Mouse (Mus musculus) myocyte (in vitro differentiated cells): ENCODE measurements at regions not wholly inside any gene's neighbourhood (a gene's known extent, or its start where the extent isn't known, plus 50 kb on each side); places are given as distances from the start of the nearest gene placed in this dataset.

Experiments
- H3K27me3 ChIP-seq: one replicate; pipeline ENCODE4 v1.6.1; 2011; ENCODE audit not compliant: control insufficient read depth, insufficient read depth, insufficient read length
- H3K36me3 ChIP-seq: one replicate; pipeline ENCODE4 v1.6.1; 2011; ENCODE audit not compliant: control insufficient read depth, insufficient read depth
- H3K4me2 ChIP-seq: one replicate; pipeline ENCODE4 v1.6.1; 2011; ENCODE audit warnings: low read depth, control low read depth
- H3K4me3 ChIP-seq: one replicate; pipeline ENCODE4 v1.5.1; 2011; ENCODE audit warnings: mild to moderate bottlenecking, control low read depth, moderate library complexity
- H3K79me2 ChIP-seq: one replicate; pipeline ENCODE4 v1.6.1; 2011; ENCODE audit not compliant: control insufficient read depth, insufficient read depth
- H3ac ChIP-seq: one replicate; pipeline ENCODE4 v1.6.1; 2011; ENCODE audit not compliant: control insufficient read depth, insufficient read length
- CEBPB ChIP-seq: IDR thresholded peaks from 2 replicates; pipeline ENCODE4 v1.6.1; 2011; ENCODE audit warnings: mild to moderate bottlenecking, moderate library complexity; ENCODE audit not compliant: poor library complexity, insufficient read depth, severe bottlenecking
- E2F4 ChIP-seq: IDR thresholded peaks from one replicate; pipeline ENCODE4 v1.6.1; 2011; ENCODE audit warnings: mild to moderate bottlenecking, control low read depth, moderate library complexity; ENCODE audit not compliant: insufficient read depth
- MAX ChIP-seq: IDR thresholded peaks from one replicate; pipeline ENCODE4 v1.6.1; 2011; ENCODE audit warnings: low read depth, mild to moderate bottlenecking, control low read depth
- MYOD1 ChIP-seq, 3 experiments: IDR thresholded peaks; one replicate each; pipeline ENCODE4 v1.6.1; 2011; ENCODE audit warnings: control low read depth in 2 of 3, low read depth in 2 of 3, mild to moderate bottlenecking in 2 of 3, moderate library complexity in 1 of 3; ENCODE audit not compliant: insufficient read length in 2 of 3, control insufficient read depth in 1 of 3
- MYOG ChIP-seq, 3 experiments: IDR thresholded peaks; one replicate each; pipeline ENCODE4 v1.6.1; 2011; ENCODE audit warnings: control low read depth in 2 of 3, low read depth in 2 of 3, mild to moderate bottlenecking in 2 of 3; ENCODE audit not compliant: insufficient read length in 2 of 3, control insufficient read depth in 1 of 3, insufficient read depth in 1 of 3
- POLR2A ChIP-seq: IDR thresholded peaks from one replicate; pipeline ENCODE4 v1.6.1; 2011; ENCODE audit warnings: low read depth, mild to moderate bottlenecking, control low read depth, moderate library complexity; ENCODE audit not compliant: insufficient read length
- POLR2AphosphoS2 ChIP-seq: IDR thresholded peaks from one replicate; pipeline ENCODE4 v1.6.1; 2011; ENCODE audit warnings: low read depth, control low read depth; ENCODE audit not compliant: insufficient read length
- REST ChIP-seq: IDR thresholded peaks from one replicate; pipeline ENCODE4 v1.6.1; 2011; ENCODE audit warnings: mild to moderate bottlenecking, control low read depth, moderate library complexity; ENCODE audit not compliant: insufficient read depth, insufficient read length
- SRF ChIP-seq: IDR thresholded peaks from one replicate; pipeline ENCODE4 v1.6.1; 2011; ENCODE audit warnings: low read depth; ENCODE audit not compliant: control insufficient read depth, insufficient read length
- TCF12 ChIP-seq: IDR thresholded peaks from one replicate; pipeline ENCODE4 v1.6.1; 2011; ENCODE audit warnings: mild to moderate bottlenecking, control low read depth; ENCODE audit not compliant: poor library complexity, insufficient read depth, severe bottlenecking
- TCF3 ChIP-seq: IDR thresholded peaks from one replicate; pipeline ENCODE4 v1.6.1; 2011; ENCODE audit warnings: low read depth, control low read depth; ENCODE audit not compliant: insufficient read length
- USF1 ChIP-seq: IDR thresholded peaks from one replicate; pipeline ENCODE4 v1.6.1; 2011; ENCODE audit warnings: low read depth, mild to moderate bottlenecking, control low read depth, moderate library complexity

- no peaks in the 10 kb centered on the region for H3K27me3 ChIP-seq
- no peak overlapping the region for H3ac ChIP-seq
- H3K4me2 ChIP-seq: no peak overlapping the region
- no peaks in the 10 kb centered on the region for H3K36me3 ChIP-seq
- H3K79me2 ChIP-seq: no peaks in the 10 kb centered on the region
- no peak overlapping the region for H3K4me3 ChIP-seq
- TF ChIP-seq POLR2AphosphoS2: no peak
- no peak for TF ChIP-seq USF1
- TF ChIP-seq MYOD1 (IDR thresholded peaks at IDR 0.05; ENCODE audit: control insufficient read depth in 1 of 3, insufficient read length in 2 of 3, low read depth in 2 of 3): no peak
- TF ChIP-seq CEBPB: no peak
- TF ChIP-seq MYOG (IDR thresholded peaks at IDR 0.05; ENCODE audit: control insufficient read depth in 1 of 3, insufficient read depth in 1 of 3, insufficient read length in 2 of 3, low read depth in 2 of 3): no peak
- TF ChIP-seq POLR2A: no peak
- TF ChIP-seq MAX: no peak
- no peak for TF ChIP-seq E2F4
- no peak for TF ChIP-seq REST
- no peak for TF ChIP-seq TCF3
- no peak for TF ChIP-seq TCF12
- no peak for TF ChIP-seq SRF
These were observed 285.5 kb upstream of the Apob start for GRCm38 (mm10) chr12:7691996-7692395.

DNA sequence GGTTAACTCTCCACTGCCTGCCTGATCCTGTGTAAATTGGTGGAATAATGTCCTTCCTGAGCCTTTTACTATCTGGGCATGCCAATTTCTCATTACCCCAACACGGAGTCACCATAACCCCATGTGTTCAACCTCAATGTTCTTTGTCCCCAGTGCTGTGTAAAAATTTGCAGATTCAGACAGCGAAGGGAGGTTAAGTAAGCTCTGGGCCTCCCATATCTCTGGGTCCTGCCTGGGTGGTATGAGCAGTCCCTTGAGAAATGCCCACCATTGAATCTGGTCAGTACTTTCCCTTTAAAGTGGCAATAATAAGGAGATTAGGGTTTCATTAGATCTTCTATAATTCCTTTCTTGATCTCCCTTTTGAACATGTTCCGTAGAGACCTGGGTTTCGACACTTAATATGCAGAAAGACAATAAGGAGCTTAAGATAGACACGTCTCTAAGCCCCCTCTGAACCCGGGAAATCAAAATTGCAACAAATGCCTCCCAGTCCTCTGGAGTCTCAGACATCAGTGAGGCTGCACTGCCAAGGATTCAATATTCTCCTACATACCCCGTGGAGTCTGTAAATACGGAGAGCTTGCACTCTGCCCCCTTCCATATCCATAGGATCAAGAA is 279.0 kb upstream of the Apob start:
- Histone ChIP-seq H3ac (no peak overlapping the region), H3K27me3 (no peaks in the 10 kb centered on the region), H3K4me3 (no peak overlapping the region), H3K79me2 (no peaks in the 10 kb centered on the region), H3K4me2 (no peak overlapping the region), H3K36me3 (no peaks in the 10 kb centered on the region)
- TF ChIP-seq POLR2AphosphoS2: no peak

DNA sequence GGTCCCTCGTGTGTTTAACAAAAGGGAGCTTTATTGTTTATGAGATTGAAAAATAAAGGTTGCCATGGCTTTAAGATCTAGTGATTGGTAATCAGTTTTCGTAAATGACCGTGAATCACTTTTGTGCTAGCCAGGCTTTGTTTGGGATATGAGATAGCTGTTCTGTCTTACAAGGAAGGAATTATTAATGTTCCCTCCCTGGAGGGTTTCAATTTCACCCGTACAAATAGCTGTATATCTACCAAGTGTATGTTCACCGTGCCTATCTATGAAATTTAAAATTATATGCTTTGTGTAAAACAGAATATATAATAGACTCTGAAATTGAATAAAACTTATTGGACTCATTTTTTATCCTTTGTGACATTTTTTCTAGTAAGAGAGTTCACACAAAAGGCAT is 268.3 kb upstream of the Apob start:
- no peaks in the 10 kb centered on the region for H3K79me2 ChIP-seq
- TF ChIP-seq MYOD1 (IDR thresholded peaks at IDR 0.05; ENCODE audit: control insufficient read depth in 1 of 3, insufficient read length in 2 of 3, low read depth in 2 of 3) (no peak), USF1 (no peak), POLR2A (no peak), TCF12 (no peak), MAX (no peak), TCF3 (no peak), SRF (no peak), REST (no peak), E2F4 (no peak), CEBPB (no peak), MYOG (IDR thresholded peaks at IDR 0.05; ENCODE audit: control insufficient read depth in 1 of 3, insufficient read depth in 1 of 3, insufficient read length in 2 of 3, low read depth in 2 of 3) (no peak), POLR2AphosphoS2 (no peak)
- no peaks in the 10 kb centered on the region for H3K27me3 ChIP-seq
- no peak overlapping the region for H3ac ChIP-seq
- no peaks in the 10 kb centered on the region for H3K36me3 ChIP-seq
- H3K4me2 ChIP-seq: no peak overlapping the region
- no peak overlapping the region for H3K4me3 ChIP-seq

DNA sequence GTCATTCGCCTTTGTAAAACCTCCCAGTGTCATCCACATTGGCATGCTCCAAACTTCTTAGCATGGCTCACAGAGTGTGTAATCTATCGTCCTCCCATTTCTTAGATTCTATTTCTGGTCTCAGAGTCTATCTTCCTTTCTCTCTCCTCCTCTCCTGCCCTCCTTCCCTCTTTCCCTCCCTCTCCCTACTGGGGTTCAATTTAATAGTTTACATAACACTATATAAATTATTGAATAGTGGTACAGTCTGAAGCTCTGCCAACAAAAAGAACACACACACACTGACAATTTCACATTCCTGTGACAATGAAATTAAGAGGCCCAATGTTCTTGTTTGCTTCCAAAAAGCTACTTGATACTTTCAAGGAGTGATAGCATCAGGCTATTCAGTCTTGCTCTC is 267.6 kb upstream of the Apob start:
- no peak for TF ChIP-seq CEBPB
- TF ChIP-seq SRF: no peak
- no peak for TF ChIP-seq MAX
- no peak for TF ChIP-seq E2F4
- TF ChIP-seq REST: no peak
- no peak for TF ChIP-seq TCF12
- no peak for TF ChIP-seq POLR2A
- TF ChIP-seq MYOG (IDR thresholded peaks at IDR 0.05; ENCODE audit: control insufficient read depth in 1 of 3, insufficient read depth in 1 of 3, insufficient read length in 2 of 3, low read depth in 2 of 3): no peak
- no peak for TF ChIP-seq MYOD1 (IDR thresholded peaks at IDR 0.05; ENCODE audit: control insufficient read depth in 1 of 3, insufficient read length in 2 of 3, low read depth in 2 of 3)
- TF ChIP-seq TCF3: no peak
- TF ChIP-seq POLR2AphosphoS2: no peak
- TF ChIP-seq USF1: no peak
- H3K27me3 ChIP-seq: no peaks in the 10 kb centered on the region
- H3K36me3 ChIP-seq: no peaks in the 10 kb centered on the region
- H3ac ChIP-seq: no peak overlapping the region
- H3K79me2 ChIP-seq: no peaks in the 10 kb centered on the region
- H3K4me3 ChIP-seq: no peak overlapping the region
- no peak overlapping the region for H3K4me2 ChIP-seq

GRCm38 (mm10) chr12:7715091-7715490 is 262.4 kb upstream of the Apob start:
- no peak overlapping the region for H3ac ChIP-seq
- H3K36me3 ChIP-seq: no peaks in the 10 kb centered on the region
- no peak for TF ChIP-seq MYOD1 (IDR thresholded peaks at IDR 0.05; ENCODE audit: control insufficient read depth in 1 of 3, insufficient read length in 2 of 3, low read depth in 2 of 3)
- no peak for TF ChIP-seq MYOG (IDR thresholded peaks at IDR 0.05; ENCODE audit: control insufficient read depth in 1 of 3, insufficient read depth in 1 of 3, insufficient read length in 2 of 3, low read depth in 2 of 3)
- no peak for TF ChIP-seq REST
- no peak for TF ChIP-seq CEBPB
- no peak for TF ChIP-seq MAX
- no peak for TF ChIP-seq POLR2AphosphoS2
- no peak for TF ChIP-seq TCF3
- no peak for TF ChIP-seq USF1
- TF ChIP-seq E2F4: no peak
- no peak for TF ChIP-seq TCF12
- no peak for TF ChIP-seq SRF
- no peak for TF ChIP-seq POLR2A
- H3K27me3 ChIP-seq: no peaks in the 10 kb centered on the region
- no peaks in the 10 kb centered on the region for H3K79me2 ChIP-seq
- H3K4me2 ChIP-seq: no peak overlapping the region
- no peak overlapping the region for H3K4me3 ChIP-seq
